Mouse (Mus musculus) lung, adult 2 months (tissue): ENCODE data around the gene S100a2. TPM values are rescaled to one million over a fixed set of nuclear protein-coding genes. Genes with fewer than 3 reads are reported as not detected.

Source experiments
- DNase-seq: peaks from one replicate; pipeline ENCODE4 v3.0.0; 2022
- H3K4me1 ChIP-seq: fragments of 200-500 bp; 2 replicates; pipeline ENCODE4 v1.6.1; 2011; ENCODE audit warnings: low read length; ENCODE audit not compliant: control insufficient read depth, insufficient read depth
- H3K4me3 ChIP-seq: fragments of 200-500 bp; replicated peaks from 2 replicates; pipeline ENCODE3; 2011; ENCODE audit warnings: low read depth, mild to moderate bottlenecking, control low read depth, low read length; ENCODE audit errors: extremely low read depth
- CTCF ChIP-seq: fragments of 200-500 bp; IDR thresholded peaks from 2 replicates; pipeline ENCODE4 v1.5.1; 2011; ENCODE audit warnings: mild to moderate bottlenecking, low read length, control low read depth; ENCODE audit not compliant: insufficient read depth
- POLR2A ChIP-seq: fragments of 200-500 bp; IDR thresholded peaks from 2 replicates; pipeline ENCODE4 v1.6.1; 2011; ENCODE audit warnings: low read depth, mild to moderate bottlenecking, control low read depth, low read length, borderline replicate concordance; ENCODE audit errors: extremely low read depth
- WGBS: fragments of 180-500 bp; shearing (Covaris S2); methylation state at CpG from one replicate; pipeline ENCODE4 v1.1.7; 2018; 5-methylcytosine and 5-hydroxymethylcytosine counted together
- polyA plus RNA-seq: library from polyadenylated mRNA; depleted of rRNA; stranded (reverse); fragments of >200 nt; gene quantifications from 2 replicates; pipeline ENCODE4 v1.2.3, GENCODE M21; 2012

The S100a2 gene
- polyA plus RNA-seq, 1 experiment = not detected

DNA sequence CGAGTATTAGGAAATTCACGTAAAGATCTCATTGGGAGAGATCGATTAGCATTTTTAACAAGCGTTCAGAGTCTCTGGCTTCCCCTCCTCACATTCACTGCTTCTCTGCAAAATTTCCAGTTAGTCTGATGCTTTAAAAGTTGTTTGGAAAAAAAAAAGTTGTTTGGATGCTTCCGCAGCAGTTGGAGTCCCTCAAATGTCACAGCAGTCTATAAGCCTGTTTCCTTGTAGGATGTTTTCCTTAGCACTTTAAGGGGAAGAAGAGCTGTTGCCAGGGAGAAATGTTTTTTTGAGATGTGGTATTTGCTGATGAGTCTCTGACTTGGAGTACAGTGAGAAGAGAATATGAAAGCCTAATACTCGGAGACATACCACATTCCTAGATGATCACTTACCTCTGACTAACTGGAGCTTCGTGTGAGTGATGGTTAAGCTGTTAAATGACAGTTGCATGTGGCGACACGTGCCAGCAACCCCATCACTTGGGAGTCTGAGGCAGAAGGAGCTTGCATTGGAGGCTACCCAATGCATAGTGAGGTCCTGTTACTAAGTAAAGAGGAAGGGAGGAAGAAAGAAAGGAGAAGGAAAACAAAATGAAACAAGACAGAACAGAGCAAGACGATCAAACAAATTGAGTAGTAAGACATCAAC lies 13.6 kb upstream of the S100a2 start:
- H3K4me3 ChIP-seq = no peak overlapping the region
- 61% methylated on average over 10 of the region's 10 CpGs for WGBS
- TF ChIP-seq CTCF = no peak

GRCm38 (mm10) chr3:90579433-90579832 lies 10.6 kb upstream of the S100a2 start:
- WGBS = 58% methylated on average over 7 of the region's 7 CpGs
- DNase-seq = no peak
- Histone ChIP-seq H3K4me1 (no peaks in the 10 kb centered on the region), H3K4me3 (no peak overlapping the region)
- TF ChIP-seq CTCF (no peak), POLR2A (no peak)

More for the DNA sequence above, 13.6 kb upstream of the S100a2 start:
- no peak for DNase-seq
- no peaks in the 10 kb centered on the region for H3K4me1 ChIP-seq

DNA sequence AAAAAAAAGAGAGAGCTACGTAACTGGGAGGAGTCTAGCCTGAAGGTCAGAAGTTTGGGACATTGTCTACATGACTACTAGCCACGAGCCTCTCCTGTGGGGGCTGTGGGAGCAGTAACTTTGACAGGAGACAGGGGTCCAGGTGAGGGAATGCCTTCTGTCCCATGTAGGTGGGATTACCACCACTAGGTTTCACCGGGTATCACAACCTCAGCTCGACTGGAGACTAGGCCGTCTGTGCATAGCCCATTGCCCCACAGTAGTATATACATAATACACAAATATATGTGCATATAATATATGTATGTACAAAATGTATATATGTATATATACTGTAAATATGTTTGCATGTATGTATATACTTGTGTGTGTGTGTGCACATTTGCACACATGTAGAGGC lies 8.9 kb upstream of the S100a2 start:
- no peak for DNase-seq
- H3K4me1 ChIP-seq = peaks cover 1% of the 10 kb centered on the region

GRCm38 (mm10) chr3:90582156-90582555 lies 7.9 kb upstream of the S100a2 start:
- DNase-seq = no peak
- H3K4me1 ChIP-seq = peaks cover 11% of the 10 kb centered on the region
- WGBS = 100% methylated on average over 1 of the region's 1 CpGs
- no peak overlapping the region for H3K4me3 ChIP-seq
- TF ChIP-seq POLR2A = no peak
- no peak for TF ChIP-seq CTCF

More for the DNA sequence above, 8.9 kb upstream of the S100a2 start:
- TF ChIP-seq POLR2A = no peak
- TF ChIP-seq CTCF = no peak
- H3K4me3 ChIP-seq = no peak overlapping the region
- WGBS = 97% methylated on average over 5 of the region's 5 CpGs

GRCm38 (mm10) chr3:90582556-90582955 lies 7.5 kb upstream of the S100a2 start:
- 88% methylated on average over 4 of the region's 4 CpGs for whole genome bisulfite sequencing
- TF ChIP-seq CTCF (no peak), POLR2A (no peak)
- H3K4me1 ChIP-seq = peaks cover 12% of the 10 kb centered on the region
- H3K4me3 ChIP-seq = no peak overlapping the region
- no peak for DNase-seq

GRCm38 (mm10) chr3:90583893-90584292 lies 6.2 kb upstream of the S100a2 start:
- TF ChIP-seq CTCF (no peak), POLR2A (no peak)
- no peak for DNase-seq
- 42% methylated on average over 3 of the region's 3 CpGs for WGBS
- Histone ChIP-seq H3K4me1 (peaks cover 12% of the 10 kb centered on the region), H3K4me3 (no peak overlapping the region)

DNA sequence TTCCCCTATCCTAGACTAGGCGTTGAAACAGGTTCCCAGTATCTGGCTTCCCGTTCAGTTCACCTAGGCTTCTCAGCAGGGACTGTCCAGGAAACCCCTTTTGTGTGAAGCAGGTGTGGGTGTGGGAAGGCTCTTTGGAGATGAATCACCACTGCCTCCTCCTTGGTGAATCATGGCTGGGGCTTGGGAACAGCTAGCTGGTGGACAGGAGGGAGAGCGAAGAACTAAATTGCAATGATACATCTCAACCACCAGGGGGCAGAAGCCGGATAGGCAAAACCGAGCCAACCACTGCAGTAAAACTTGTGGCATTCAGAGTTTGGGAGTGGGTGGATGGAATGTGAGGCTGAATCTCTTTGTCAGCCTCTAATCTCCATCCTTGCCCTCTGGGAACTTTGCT lies 4.5 kb upstream of the S100a2 start:
- peak; percentile 65 for DNase-seq
- WGBS = 25% methylated on average over 5 of the region's 5 CpGs
- peak; percentile 88 for TF ChIP-seq CTCF
- no peak for TF ChIP-seq POLR2A
- Histone ChIP-seq H3K4me3 (no peak overlapping the region), H3K4me1 (peaks cover 12% of the 10 kb centered on the region)

DNA sequence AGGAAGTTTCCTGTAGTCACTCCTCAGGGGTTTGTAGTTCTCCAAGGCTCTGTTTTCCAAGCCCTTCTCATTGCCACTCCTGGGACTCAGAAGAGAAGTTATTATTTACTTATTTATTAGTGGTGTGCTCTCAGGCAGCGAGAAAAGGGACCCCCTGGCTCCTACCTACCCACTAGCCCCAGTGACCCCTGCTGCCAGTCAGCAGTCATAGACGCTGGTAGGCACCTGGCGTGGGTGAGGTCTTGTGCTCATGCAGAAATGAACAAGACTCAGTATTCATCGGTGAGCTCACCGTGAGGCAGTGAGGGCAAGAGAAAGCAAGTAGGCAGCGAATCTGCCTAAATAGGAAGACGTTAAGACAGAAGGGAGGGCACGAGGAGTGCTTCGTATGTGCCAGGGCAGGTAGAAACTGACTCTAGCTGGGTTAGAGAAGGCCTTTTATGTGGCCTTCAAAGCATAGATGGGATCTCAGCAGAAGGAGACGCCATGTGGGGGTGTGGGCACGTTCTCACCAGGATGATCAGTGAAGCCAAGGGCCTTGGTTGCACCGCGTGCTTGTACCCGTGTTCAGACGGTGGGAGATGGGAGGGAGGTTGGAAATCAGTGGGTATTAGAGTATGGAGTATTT lies 3.9 kb upstream of the S100a2 start:
- DNase-seq = peak; percentile 39
- Histone ChIP-seq H3K4me3 (no peak overlapping the region), H3K4me1 (peaks cover 12% of the 10 kb centered on the region)
- 77% methylated on average over 15 of the region's 15 CpGs for WGBS
- no peak for TF ChIP-seq POLR2A
- no peak for TF ChIP-seq CTCF

GRCm38 (mm10) chr3:90586906-90587305 lies 3.1 kb upstream of the S100a2 start:
- no peak for TF ChIP-seq CTCF
- 0 out of 2 replicates have a peak, but pooled peaks have one; percentile 5 for TF ChIP-seq POLR2A
- Histone ChIP-seq H3K4me1 (peaks cover 12% of the 10 kb centered on the region), H3K4me3 (no peak overlapping the region)
- WGBS = 29% methylated on average over 10 of the region's 10 CpGs
- DNase-seq = peak; percentile 67

- TF ChIP-seq CTCF (no peak), POLR2A (no peak)
- Histone ChIP-seq H3K4me3 (no peak overlapping the region), H3K4me1 (peaks cover 12% of the 10 kb centered on the region)
- DNase-seq = peak; percentile 24
- 72% methylated on average over 14 of the region's 14 CpGs for WGBS
These were observed 2.5 kb upstream of the S100a2 start for GRCm38 (mm10) chr3:90587361-90588101.
